Comparison of ENCODE assay signal across 20 mouse cellular contexts in genomic region chr12:34724274-34724673, GRCm38 (mm10).
"Had no signal": no experiment of that assay in that cellular context is flagged by ENCODE, and none has a peak within 500 bp of the region (broad histone marks: within the 10 kb centered on the region; RNA-seq: fewer than 3 reads in every experiment).

No protein-coding gene starts in this region.

- H3K4me1 ChIP-seq: liver, embryonic 13.5 days; midbrain, embryonic 10.5 days had no signal

- DNase-seq: kidney, adult 2 months; kidney, postnatal 25 days; layer of hippocampus, adult 9-11 months; liver, embryonic 13.5 days; lung, embryonic 14.5 days; lung, postnatal 10 days; lung, postnatal 36 days; midbrain, embryonic 14.5 days; retina, postnatal 1 day; thymus, adult 2 months; thymus, postnatal 25 days had no signal

- H3K4me3 ChIP-seq: layer of hippocampus, adult 2 months; left cerebral cortex, adult 2 months; liver, embryonic 13.5 days; megakaryocyte, embryonic 14.5 days; midbrain, embryonic 10.5 days; neural tube, embryonic 12.5 days; neural tube, embryonic 15.5 days had no signal

- H3K36me3 ChIP-seq: liver, embryonic 13.5 days; midbrain, embryonic 10.5 days; neural tube, embryonic 12.5 days; neural tube, embryonic 15.5 days had no signal

- H3K9ac ChIP-seq: liver, embryonic 13.5 days; lung, embryonic 14.5 days; neural tube, embryonic 12.5 days; neural tube, embryonic 15.5 days had no signal

- H3K9me3 ChIP-seq: liver, embryonic 13.5 days; midbrain, embryonic 10.5 days; neural tube, embryonic 12.5 days; neural tube, embryonic 15.5 days had no signal

- H3K27me3 ChIP-seq: liver, embryonic 13.5 days; megakaryocyte, embryonic 14.5 days; neural tube, embryonic 12.5 days; neural tube, embryonic 15.5 days had no signal

- ATAC-seq: intestine, postnatal 0 days had no signal

- H3K27ac ChIP-seq: kidney, postnatal 0 days; layer of hippocampus, adult 2 months; left cerebral cortex, adult 2 months; liver, embryonic 13.5 days; midbrain, embryonic 10.5 days; neural tube, embryonic 12.5 days; neural tube, embryonic 15.5 days; stomach, postnatal 0 days had no signal

- H3K4me2 ChIP-seq: liver, embryonic 13.5 days; lung, embryonic 14.5 days; neural tube, embryonic 12.5 days; neural tube, embryonic 15.5 days had no signal
